Mouse (Mus musculus) C2C12 (cell line): Measurements from ENCODE around the gene Cdc73. TPM values are rescaled to one million over a fixed set of nuclear protein-coding genes. Genes with fewer than 3 reads are reported as not detected.

Experiments used
- H3K27me3 ChIP-seq: one replicate; pipeline ENCODE4 v1.6.1; 2011; ENCODE audit not compliant: control insufficient read depth, insufficient read depth, insufficient read length
- H3K36me3 ChIP-seq: one replicate; pipeline ENCODE4 v1.6.1; 2011; ENCODE audit not compliant: control insufficient read depth, insufficient read depth
- H3K4me3 ChIP-seq: one replicate; pipeline ENCODE4 v1.5.1; 2011; ENCODE audit warnings: mild to moderate bottlenecking, control low read depth; ENCODE audit not compliant: poor library complexity, insufficient read depth, severe bottlenecking
- H3K79me2 ChIP-seq: one replicate; pipeline ENCODE4 v1.6.1; 2011; ENCODE audit not compliant: control insufficient read depth, insufficient read depth
- H3K79me3 ChIP-seq: one replicate; pipeline ENCODE4 v1.6.1; 2011; ENCODE audit warnings: low read depth, control low read depth
- H3ac ChIP-seq: one replicate; pipeline ENCODE3; 2011; ENCODE audit warnings: low read depth; ENCODE audit not compliant: control insufficient read depth, insufficient read length
- CEBPB ChIP-seq: IDR thresholded peaks from one replicate; pipeline ENCODE4 v1.6.1; 2011; ENCODE audit warnings: low read depth, mild to moderate bottlenecking, control low read depth, moderate library complexity
- CTCF ChIP-seq: IDR thresholded peaks from one replicate; pipeline ENCODE4 v1.5.1; 2011; ENCODE audit not compliant: control insufficient read depth, insufficient read depth, insufficient read length
- FOSL1 ChIP-seq: IDR thresholded peaks from one replicate; pipeline ENCODE4 v1.8.0; 2011; ENCODE audit warnings: mild to moderate bottlenecking, low read length; ENCODE audit not compliant: poor library complexity, insufficient read depth, severe bottlenecking
- MAX ChIP-seq: IDR thresholded peaks from one replicate; pipeline ENCODE4 v1.6.1; 2011; ENCODE audit warnings: mild to moderate bottlenecking, control low read depth
- MYOD1 ChIP-seq: IDR thresholded peaks from one replicate; pipeline ENCODE4 v1.6.1; 2011; ENCODE audit warnings: low read depth; ENCODE audit not compliant: control insufficient read depth, insufficient read length
- MYOG ChIP-seq: IDR thresholded peaks from one replicate; pipeline ENCODE4 v1.6.1; 2011; ENCODE audit not compliant: control insufficient read depth, insufficient read length; ENCODE audit errors: extremely low read depth
- USF1 ChIP-seq: IDR thresholded peaks from one replicate; pipeline ENCODE4 v1.6.1; 2011; ENCODE audit warnings: low read depth, mild to moderate bottlenecking, control low read depth, moderate library complexity
- polyA plus RNA-seq: library from polyadenylated mRNA; unstranded; fragments of >200 nt; fragmentation: generic; extraction: Trizol; gene quantifications from one replicate; pipeline ENCODE4 v1.2.1, GENCODE M21; 2012; ENCODE audit warnings: missing spikeins

Cdc73 gene
- polyA plus RNA-seq, 1 experiment = 17.4 TPM

DNA sequence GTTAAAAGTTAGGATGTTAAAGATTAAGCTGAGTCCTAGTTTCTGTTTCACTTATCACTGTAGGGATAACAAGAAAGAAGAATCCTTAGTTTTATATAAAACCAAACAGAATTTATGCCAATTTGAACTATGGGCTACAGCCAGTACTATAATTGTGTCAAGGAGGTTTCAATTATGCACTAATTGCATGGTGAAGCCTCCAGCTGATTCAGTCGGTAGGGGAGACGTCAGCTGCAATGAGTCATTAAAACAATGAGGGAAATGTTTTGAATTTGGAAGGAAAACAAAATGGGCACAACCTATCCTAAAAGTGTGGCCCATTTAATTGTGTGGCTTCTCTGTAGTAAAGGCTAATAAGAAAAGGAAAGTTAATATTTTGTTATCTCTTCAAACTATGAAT, 82.9 kb downstream of the Cdc73 start:
- no peaks in the 10 kb centered on the region for H3K79me2 ChIP-seq
- H3K79me3 ChIP-seq = no peaks in the 10 kb centered on the region
- H3K4me3 ChIP-seq = no peak overlapping the region
- no peak overlapping the region for H3ac ChIP-seq
- peaks cover 50% of the 10 kb centered on the region for H3K36me3 ChIP-seq
- no peaks in the 10 kb centered on the region for H3K27me3 ChIP-seq
- TF ChIP-seq MYOG (no peak), MAX (no peak), USF1 (no peak), CEBPB (no peak), MYOD1 (no peak), FOSL1 (no peak), CTCF (no peak)

DNA sequence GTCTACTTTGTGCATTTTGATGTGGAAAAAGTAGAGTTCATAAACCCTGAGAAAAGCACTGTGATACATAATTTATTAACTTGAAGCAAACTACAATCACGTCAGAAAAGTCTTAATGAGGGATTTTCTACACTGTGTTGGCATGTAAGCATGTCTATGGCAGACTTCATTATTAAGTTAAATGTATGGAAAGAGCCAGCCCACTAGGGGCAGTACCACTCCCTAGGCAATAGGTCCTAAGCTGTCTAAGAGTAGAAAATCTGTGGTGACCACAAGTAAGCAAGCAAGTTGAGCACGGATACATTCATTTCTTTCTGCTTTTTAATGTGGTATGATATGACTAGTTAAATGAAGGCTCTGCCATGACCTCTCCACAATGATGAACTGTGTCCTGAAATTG, 89.8 kb downstream of the Cdc73 start:
- Histone ChIP-seq H3K27me3 (no peaks in the 10 kb centered on the region), H3K79me2 (no peaks in the 10 kb centered on the region), H3ac (no peak overlapping the region), H3K79me3 (no peaks in the 10 kb centered on the region), H3K4me3 (no peak overlapping the region), H3K36me3 (peaks cover 58% of the 10 kb centered on the region)
- TF ChIP-seq FOSL1 (no peak), MYOD1 (no peak), CEBPB (no peak), MYOG (no peak), CTCF (no peak), MAX (no peak), USF1 (no peak)

DNA sequence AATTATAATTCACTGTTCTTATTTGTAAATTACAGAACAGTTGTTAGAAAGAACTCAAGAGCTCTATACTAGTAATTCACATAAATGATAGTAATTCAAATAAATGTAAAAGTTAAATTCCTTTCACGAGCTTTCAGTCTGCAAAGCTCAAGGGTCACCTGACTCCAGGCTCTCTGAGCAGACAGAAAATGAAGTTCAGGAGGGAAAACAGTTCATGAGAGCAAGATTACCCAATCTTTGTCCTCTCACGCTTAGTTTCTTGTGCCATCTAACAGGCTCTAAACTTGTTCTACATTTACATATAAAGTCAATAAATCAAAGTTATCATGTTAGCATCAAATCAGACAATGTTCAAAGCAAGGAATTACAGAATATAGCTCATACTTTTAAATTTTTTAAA, 93.8 kb downstream of the Cdc73 start:
- Histone ChIP-seq H3K79me2 (no peaks in the 10 kb centered on the region), H3ac (no peak overlapping the region), H3K4me3 (no peak overlapping the region), H3K36me3 (peaks cover 44% of the 10 kb centered on the region), H3K79me3 (no peaks in the 10 kb centered on the region), H3K27me3 (no peaks in the 10 kb centered on the region)
- TF ChIP-seq USF1 (no peak), MYOD1 (no peak)

DNA sequence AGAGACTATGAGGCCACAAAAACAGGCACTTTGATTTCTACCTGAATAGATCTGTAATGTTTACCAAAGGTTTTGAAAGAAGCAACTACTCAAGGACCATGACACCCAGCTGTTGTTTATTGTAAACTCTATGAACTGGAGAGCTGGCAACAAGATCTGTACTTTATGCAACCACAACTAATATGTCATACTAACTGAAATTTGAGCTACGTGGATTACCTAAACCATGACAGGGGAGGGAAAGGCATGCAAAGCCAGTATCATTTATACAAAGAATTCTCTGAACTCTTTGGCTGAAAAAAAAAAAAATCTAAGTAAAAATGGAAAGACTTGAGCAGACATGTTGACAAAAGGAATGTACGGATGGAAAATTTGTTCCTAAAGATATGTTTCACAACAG, 105.8 kb downstream of the Cdc73 start:
- Histone ChIP-seq H3K79me3 (no peaks in the 10 kb centered on the region), H3K79me2 (no peaks in the 10 kb centered on the region), H3ac (no peak overlapping the region), H3K27me3 (no peaks in the 10 kb centered on the region), H3K4me3 (no peak overlapping the region), H3K36me3 (no peaks in the 10 kb centered on the region)
- TF ChIP-seq FOSL1 (no peak), MYOD1 (no peak), MYOG (no peak), USF1 (no peak), CTCF (no peak), MAX (no peak), CEBPB (no peak)

DNA sequence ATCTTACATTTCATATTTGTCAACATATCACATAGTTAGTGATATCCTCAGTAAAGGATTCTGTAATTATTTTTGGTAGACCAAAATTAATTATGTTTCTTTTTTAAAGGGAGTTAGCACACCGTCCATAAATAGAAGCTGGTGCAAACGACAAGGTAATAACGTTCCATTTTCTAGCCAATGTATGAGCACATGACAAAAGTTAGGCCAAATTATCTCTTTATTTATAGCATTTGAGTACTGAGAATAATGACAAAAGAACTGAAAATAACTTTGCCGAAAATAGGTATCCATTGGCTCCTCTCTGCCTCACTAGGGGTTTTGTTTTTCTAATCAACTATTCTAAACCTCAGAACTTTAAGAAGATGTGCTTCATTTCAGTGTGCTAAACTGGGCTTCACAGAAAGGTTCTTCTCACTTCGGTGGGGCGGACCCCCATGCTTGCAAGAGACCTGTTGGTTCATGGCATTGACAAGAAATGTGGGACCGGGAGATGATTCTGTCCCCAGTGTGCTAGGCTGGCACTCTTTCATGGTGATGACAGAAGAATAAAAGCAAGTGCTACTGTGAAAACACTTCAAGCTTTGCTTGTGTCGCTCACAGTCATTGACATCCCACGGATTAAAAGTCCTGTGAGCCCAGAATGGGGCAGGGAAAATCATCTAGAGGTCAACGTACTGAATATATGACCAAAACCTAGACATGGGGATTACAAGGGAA, 125.7 kb downstream of the Cdc73 start:
- Histone ChIP-seq H3K79me2 (no peaks in the 10 kb centered on the region), H3K36me3 (no peaks in the 10 kb centered on the region), H3K79me3 (no peaks in the 10 kb centered on the region), H3ac (no peak overlapping the region), H3K4me3 (no peak overlapping the region), H3K27me3 (no peaks in the 10 kb centered on the region)
- no peak for TF ChIP-seq USF1
- no peak for TF ChIP-seq FOSL1
- TF ChIP-seq CEBPB = no peak
- TF ChIP-seq MYOD1 = no peak
- no peak for TF ChIP-seq CTCF
- TF ChIP-seq MAX = no peak
- TF ChIP-seq MYOG = no peak

DNA sequence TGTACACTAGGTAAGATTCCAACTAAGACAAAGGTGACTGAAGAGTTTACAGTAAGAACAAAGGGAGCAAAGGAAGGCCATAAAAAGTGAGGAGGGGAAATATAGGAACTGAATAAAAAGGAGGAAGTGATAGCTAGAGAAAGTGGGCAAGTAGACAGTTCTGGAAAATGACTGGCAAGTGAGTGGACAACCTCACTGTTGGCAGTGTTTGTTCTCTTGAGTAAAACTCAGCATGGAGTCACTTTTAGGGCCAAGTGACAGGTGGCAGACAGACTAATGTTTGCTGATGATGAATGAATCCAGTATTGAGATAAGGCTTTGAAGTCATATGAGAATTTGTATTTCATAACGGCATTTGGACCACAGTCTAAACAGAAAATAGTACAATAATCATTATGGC, 144.5 kb downstream of the Cdc73 start:
- no peak overlapping the region for H3ac ChIP-seq
- no peaks in the 10 kb centered on the region for H3K36me3 ChIP-seq
- TF ChIP-seq CTCF = no peak
- no peak for TF ChIP-seq CEBPB
- no peak for TF ChIP-seq MYOG
- TF ChIP-seq USF1 = no peak
- TF ChIP-seq FOSL1 = no peak
- no peak for TF ChIP-seq MYOD1
- H3K27me3 ChIP-seq = no peaks in the 10 kb centered on the region
- no peaks in the 10 kb centered on the region for H3K79me2 ChIP-seq
- no peaks in the 10 kb centered on the region for H3K79me3 ChIP-seq
- H3K4me3 ChIP-seq = no peak overlapping the region
